Mouse (Mus musculus): Measurements from ENCODE around the gene Cyba.

Gene Cyba

GRCm38 (mm10) chr8:122451161-122451703 lies 18.5 kb upstream of the Cyba start:
- DNase-seq, result no peak

GRCm38 (mm10) chr8:122445203-122445602 lies 12.5 kb upstream of the Cyba start:
- DNase-seq, result no peak

- peak; percentile 96 for DNase-seq
Observed at GRCm38 (mm10) chr8:122444058-122444748, 11.5 kb upstream of the Cyba start.

- peak; percentile 100 for DNase-seq
Observed at GRCm38 (mm10) chr8:122443262-122444006, 10.7 kb upstream of the Cyba start, which contains the start of gene Mvd. TSS of gene Mvd (minus strand) at chr8:122443422.

GRCm38 (mm10) chr8:122442781-122443180 lies 10.1 kb upstream of the Cyba start:
- no peak for DNase-seq

- no peak for DNase-seq
Observed at GRCm38 (mm10) chr8:122442356-122442755, 9.6 kb upstream of the Cyba start.

GRCm38 (mm10) chr8:122441326-122441725 lies 8.6 kb upstream of the Cyba start:
- no peak for DNase-seq

- DNase-seq, result no peak
Observed at GRCm38 (mm10) chr8:122439336-122439735, 6.6 kb upstream of the Cyba start.

GRCm38 (mm10) chr8:122437708-122438331 lies 5.1 kb upstream of the Cyba start:
- DNase-seq, result peak; percentile 45

GRCm38 (mm10) chr8:122436586-122437125 lies 3.9 kb upstream of the Cyba start:
- DNase-seq, result no peak

GRCm38 (mm10) chr8:122436146-122436545 lies 3.4 kb upstream of the Cyba start:
- DNase-seq, result no peak

- DNase-seq, result no peak
Observed at GRCm38 (mm10) chr8:122435375-122435774, 2.6 kb upstream of the Cyba start.

- no peak for DNase-seq
Observed at GRCm38 (mm10) chr8:122433269-122433905, 657 bp upstream of the Cyba start.

- no peak for DNase-seq
Observed at GRCm38 (mm10) chr8:122431694-122432442, 862 bp downstream of the Cyba start.

- DNase-seq, result no peak
Observed at GRCm38 (mm10) chr8:122430646-122431045, 2.1 kb downstream of the Cyba start.

GRCm38 (mm10) chr8:122430058-122430636 lies 2.6 kb downstream of the Cyba start:
- DNase-seq, result peak; percentile 71

GRCm38 (mm10) chr8:122428163-122428562 lies 4.6 kb downstream of the Cyba start:
- no peak for DNase-seq

GRCm38 (mm10) chr8:122427607-122428006 lies 5.1 kb downstream of the Cyba start:
- no peak for DNase-seq

- DNase-seq, result no peak
Observed at GRCm38 (mm10) chr8:122426145-122426544, 6.6 kb downstream of the Cyba start.

GRCm38 (mm10) chr8:122423659-122424058 lies 9.1 kb downstream of the Cyba start:
- DNase-seq, result peak; percentile 71

GRCm38 (mm10) chr8:122423217-122423616 lies 9.5 kb downstream of the Cyba start:
- no peak for DNase-seq

All from lung, postnatal 36 days (tissue).